Mouse (Mus musculus) neural tube, embryonic 15.5 days (tissue): ENCODE results near the gene Brinp1. TPM values are rescaled to one million over a fixed set of nuclear protein-coding genes. Genes with fewer than 3 reads are reported as not detected.
A peak's percentile ranks its signal among the peaks of the same experiment; 100 is the strongest.

Experiments used
- ATAC-seq: fragments of 200-750 bp; cut with Nextera tagmentation; 2 replicates; pipeline ENCODE4 v1.8.0; 2017; ENCODE audit warnings: mild to moderate bottlenecking, moderate TSS enrichment, moderate library complexity; ENCODE audit not compliant: low FRiP score
- H3K27ac ChIP-seq: fragments of 300-500 bp; sonication (generic); replicated peaks from 2 replicates; pipeline ENCODE4 v1.5.1; 2015; ENCODE audit warnings: mild to moderate bottlenecking, inconsistent platforms
- H3K27me3 ChIP-seq: fragments of 300-500 bp; sonication (generic); replicated peaks from 2 replicates; pipeline ENCODE4 v1.6.1; 2015; ENCODE audit warnings: inconsistent platforms
- H3K36me3 ChIP-seq: fragments of 300-500 bp; sonication (generic); 2 replicates; pipeline ENCODE4 v1.6.1; 2015; ENCODE audit warnings: inconsistent platforms
- H3K4me1 ChIP-seq: fragments of 300-500 bp; sonication (generic); 2 replicates; pipeline ENCODE4 v1.6.1; 2015; ENCODE audit warnings: inconsistent platforms
- H3K4me2 ChIP-seq: fragments of 300-500 bp; sonication (generic); 2 replicates; pipeline ENCODE4 v1.6.1; 2015; ENCODE audit warnings: inconsistent platforms, mild to moderate bottlenecking, moderate library complexity
- H3K4me3 ChIP-seq: fragments of 300-500 bp; sonication (generic); replicated peaks from 2 replicates; pipeline ENCODE4 v1.5.1; 2015; ENCODE audit warnings: mild to moderate bottlenecking, inconsistent platforms
- H3K9ac ChIP-seq: fragments of 300-500 bp; sonication (generic); replicated peaks from 2 replicates; pipeline ENCODE4 v1.6.1; 2015; ENCODE audit warnings: mild to moderate bottlenecking, inconsistent platforms
- H3K9me3 ChIP-seq: fragments of 300-500 bp; sonication (generic); replicated peaks from 2 replicates; pipeline ENCODE4 v1.6.1; 2016; ENCODE audit warnings: inconsistent platforms
- WGBS: fragments of 180-500 bp; shearing (Covaris S2); methylation state at CpG from one replicate; pipeline ENCODE4 v1.1.7; 2015; ENCODE audit warnings: mixed read lengths; 5-methylcytosine and 5-hydroxymethylcytosine counted together
- polyA plus RNA-seq: library from polyadenylated mRNA; unstranded; fragments of >200 nt; fragmentation: Nextera tagmentation; extraction: Ambion mirVana; gene quantifications from 2 replicates; pipeline ENCODE4 v1.2.1, GENCODE M21; 2015

Gene Brinp1
- polyA plus RNA-seq, result 78.2 and 90.7 TPM in 2 replicates

- Histone ChIP-seq H3K4me2 (peak within 1 kb of the TSS; percentile 71), H3K9ac (peak within 1 kb of the TSS; percentile 86), H3K4me3 (peak within 1 kb of the TSS; percentile 65), H3K27me3 (no peaks in the 10 kb centered on the region), H3K9me3 (no peaks in the 10 kb centered on the region), H3K4me1 (peaks cover 21% of the 10 kb centered on the region; the same call in 1 of the 2 replicates), H3K27ac (peak within 1 kb of the TSS; percentile 88), H3K36me3 (no peaks in the 10 kb centered on the region)
- WGBS, result under 1% methylated on average over 32 of the region's 33 CpGs
- ATAC-seq, result peak; percentile 94
These were observed at the start of gene Brinp1 for GRCm38 (mm10) chr4:68954322-68954901. TSS of gene Brinp1 (minus strand) at chr4:68954397.

GRCm38 (mm10) chr4:68957265-68957664 is 3.1 kb upstream of the Brinp1 start:
- Histone ChIP-seq H3K36me3 (no peaks in the 10 kb centered on the region), H3K9ac (no peak overlapping the region), H3K27me3 (no peaks in the 10 kb centered on the region), H3K4me2 (no peak overlapping the region), H3K4me3 (no peak overlapping the region), H3K4me1 (peaks cover 10% of the 10 kb centered on the region; the same call in 1 of the 2 replicates), H3K27ac (no peak overlapping the region), H3K9me3 (no peaks in the 10 kb centered on the region)
- ATAC-seq, result no peak
- WGBS, result 83% methylated on average over 2 of the region's 2 CpGs

- no peaks in the 10 kb centered on the region for H3K27me3 ChIP-seq
- ATAC-seq, result no peak
- WGBS, result 13% methylated on average over 4 of the region's 4 CpGs
- H3K27ac ChIP-seq, result no peak overlapping the region
- H3K4me3 ChIP-seq, result no peak overlapping the region
- H3K9ac ChIP-seq, result no peak overlapping the region
- H3K36me3 ChIP-seq, result no peaks in the 10 kb centered on the region
- peaks cover 11% of the 10 kb centered on the region; the same call in 1 of the 2 replicates for H3K4me1 ChIP-seq
- no peaks in the 10 kb centered on the region for H3K9me3 ChIP-seq
- H3K4me2 ChIP-seq, result peak overlapping the region; percentile 71
These were observed 1.4 kb upstream of the Brinp1 start for GRCm38 (mm10) chr4:68955621-68956020.

- H3K9me3 ChIP-seq, result no peaks in the 10 kb centered on the region
- no peaks in the 10 kb centered on the region for H3K36me3 ChIP-seq
- WGBS, result under 1% methylated on average over 39 of the region's 40 CpGs
- peak overlapping the region; percentile 88 for H3K27ac ChIP-seq
- no peaks in the 10 kb centered on the region for H3K27me3 ChIP-seq
- peak; percentile 72 for ATAC-seq
- H3K4me2 ChIP-seq, result peak overlapping the region; percentile 71
- peak overlapping the region; percentile 86 for H3K9ac ChIP-seq
- H3K4me3 ChIP-seq, result peak overlapping the region; percentile 65
- H3K4me1 ChIP-seq, result peaks cover 21% of the 10 kb centered on the region; the same call in 1 of the 2 replicates
These were observed 403 bp downstream of the Brinp1 start for GRCm38 (mm10) chr4:68953667-68954321.

GRCm38 (mm10) chr4:68953131-68953551 is 1.1 kb downstream of the Brinp1 start:
- ATAC-seq, result peak; percentile 5; the same call in 1 of the 2 replicates
- 7% methylated on average over 8 of the region's 8 CpGs for WGBS
- peak overlapping the region; percentile 88 for H3K27ac ChIP-seq
- H3K4me1 ChIP-seq, result peaks cover 21% of the 10 kb centered on the region; the same call in 1 of the 2 replicates
- peak overlapping the region; percentile 71 for H3K4me2 ChIP-seq
- H3K36me3 ChIP-seq, result no peaks in the 10 kb centered on the region
- peak overlapping the region; percentile 86 for H3K9ac ChIP-seq
- no peaks in the 10 kb centered on the region for H3K9me3 ChIP-seq
- H3K27me3 ChIP-seq, result no peaks in the 10 kb centered on the region
- H3K4me3 ChIP-seq, result peak overlapping the region; percentile 65

GRCm38 (mm10) chr4:68950556-68950955 is 3.6 kb downstream of the Brinp1 start:
- H3K4me1 ChIP-seq, result peaks cover 37% of the 10 kb centered on the region
- H3K4me2 ChIP-seq, result peak overlapping the region; percentile 52
- H3K27me3 ChIP-seq, result no peaks in the 10 kb centered on the region
- H3K9me3 ChIP-seq, result no peaks in the 10 kb centered on the region
- peak overlapping the region; percentile 24 for H3K4me3 ChIP-seq
- ATAC-seq, result no peak
- 2% methylated on average over 2 of the region's 2 CpGs for WGBS
- no peaks in the 10 kb centered on the region for H3K36me3 ChIP-seq
- H3K27ac ChIP-seq, result peak overlapping the region; percentile 34
- H3K9ac ChIP-seq, result no peak overlapping the region

- Histone ChIP-seq H3K27me3 (no peaks in the 10 kb centered on the region), H3K9me3 (no peaks in the 10 kb centered on the region), H3K9ac (no peak overlapping the region), H3K4me2 (no peak overlapping the region), H3K4me1 (peaks cover 24% of the 10 kb centered on the region), H3K27ac (no peak overlapping the region), H3K36me3 (no peaks in the 10 kb centered on the region), H3K4me3 (no peak overlapping the region)
- 89% methylated on average over 2 of the region's 2 CpGs for WGBS
- ATAC-seq, result no peak
These were observed 11.3 kb downstream of the Brinp1 start for GRCm38 (mm10) chr4:68942938-68943337.

- no peak overlapping the region for H3K9ac ChIP-seq
- H3K4me3 ChIP-seq, result no peak overlapping the region
- no peak overlapping the region for H3K4me2 ChIP-seq
- H3K4me1 ChIP-seq, result peaks cover 6% of the 10 kb centered on the region
- H3K36me3 ChIP-seq, result no peaks in the 10 kb centered on the region
- H3K27ac ChIP-seq, result no peak overlapping the region
- WGBS, result 67% methylated on average over 3 of the region's 3 CpGs
- H3K9me3 ChIP-seq, result no peaks in the 10 kb centered on the region
- no peaks in the 10 kb centered on the region for H3K27me3 ChIP-seq
- no peak for ATAC-seq
These were observed 24.2 kb downstream of the Brinp1 start for GRCm38 (mm10) chr4:68930022-68930421.

- Histone ChIP-seq H3K4me2 (no peak overlapping the region), H3K27ac (no peak overlapping the region), H3K36me3 (no peaks in the 10 kb centered on the region), H3K4me3 (no peak overlapping the region), H3K4me1 (no peaks in the 10 kb centered on the region; the same call in 1 of the 2 replicates), H3K9me3 (no peaks in the 10 kb centered on the region), H3K27me3 (no peaks in the 10 kb centered on the region), H3K9ac (no peak overlapping the region)
- no peak for ATAC-seq
- 56% methylated on average over 2 of the region's 2 CpGs for WGBS
These were observed 28.1 kb downstream of the Brinp1 start for GRCm38 (mm10) chr4:68926091-68926490.

- Histone ChIP-seq H3K27ac (no peak overlapping the region), H3K36me3 (no peaks in the 10 kb centered on the region), H3K9ac (no peak overlapping the region), H3K27me3 (no peaks in the 10 kb centered on the region), H3K4me3 (no peak overlapping the region), H3K4me1 (peaks cover 2% of the 10 kb centered on the region; the same call in 1 of the 2 replicates), H3K4me2 (no peak overlapping the region), H3K9me3 (no peaks in the 10 kb centered on the region)
- 70% methylated on average over 1 of the region's 1 CpGs for WGBS
- no peak for ATAC-seq
These were observed 31.3 kb downstream of the Brinp1 start for GRCm38 (mm10) chr4:68922944-68923343.

- Histone ChIP-seq H3K27me3 (no peaks in the 10 kb centered on the region), H3K4me3 (no peak overlapping the region), H3K9me3 (no peaks in the 10 kb centered on the region), H3K36me3 (no peaks in the 10 kb centered on the region), H3K9ac (no peak overlapping the region), H3K4me2 (no peak overlapping the region), H3K4me1 (peaks cover 2% of the 10 kb centered on the region; the same call in 1 of the 2 replicates), H3K27ac (no peak overlapping the region)
- 94% methylated on average over 1 of the region's 1 CpGs for WGBS
- no peak for ATAC-seq
These were observed 31.7 kb downstream of the Brinp1 start for GRCm38 (mm10) chr4:68922504-68922903.

GRCm38 (mm10) chr4:68920127-68920526 is 34.1 kb downstream of the Brinp1 start:
- whole genome bisulfite sequencing, result 67% methylated on average over 3 of the region's 3 CpGs
- no peak for ATAC-seq

More at GRCm38 (mm10) chr4:68920127-68920526, 34.1 kb downstream of the Brinp1 start:
- Histone ChIP-seq H3K4me1 (0 out of 2 replicates have a peak, but pooled peaks cover 2% of the 10 kb centered on the region), H3K27ac (no peak overlapping the region), H3K4me3 (no peak overlapping the region), H3K9me3 (no peaks in the 10 kb centered on the region), H3K27me3 (no peaks in the 10 kb centered on the region), H3K36me3 (no peaks in the 10 kb centered on the region), H3K4me2 (no peak overlapping the region), H3K9ac (no peak overlapping the region)
